Mouse (Mus musculus): ENCODE measurements around the gene Akap13. TPM values are rescaled to one million over a fixed set of nuclear protein-coding genes. Genes with fewer than 3 reads are reported as not detected.

Gene Akap13
- polyA plus RNA-seq, 1 experiment from 2014 or later: 17.4 TPM

GRCm38 (mm10) chr7:75800530-75800929 lies 345.2 kb downstream of the Akap13 start:
- H3K4me3 ChIP-seq (ENCODE audit: low read depth, low read length): no peak overlapping the region
- 0 out of 2 replicates have a peak, but pooled peaks cover 2% of the 10 kb centered on the region for H3K4me1 ChIP-seq (replicated peaks; ENCODE audit: control insufficient read depth, insufficient read depth, low read length)
- no peaks in the 10 kb centered on the region for H3K36me3 ChIP-seq (ENCODE audit: control insufficient read depth, insufficient read depth)
- no peaks in the 10 kb centered on the region for H3K27me3 ChIP-seq (replicated peaks; ENCODE audit: control insufficient read depth, insufficient read depth, low read length)
- no peak for TF ChIP-seq CTCF (IDR thresholded peaks at IDR 0.05; ENCODE audit: low read depth)
- H3K4me2 ChIP-seq (replicated peaks; ENCODE audit: low read depth): no peak overlapping the region
- no peak overlapping the region for H3K9ac ChIP-seq (ENCODE audit: low read depth, low read length)
- no peak overlapping the region for H3K27ac ChIP-seq (ENCODE audit: low read depth, low read length)
- ATAC-seq: no peak
- WGBS: 64% methylated on average over 4 of the region's 4 CpGs
- H3K9me3 ChIP-seq (ENCODE audit: control insufficient read depth): no peaks in the 10 kb centered on the region

DNA sequence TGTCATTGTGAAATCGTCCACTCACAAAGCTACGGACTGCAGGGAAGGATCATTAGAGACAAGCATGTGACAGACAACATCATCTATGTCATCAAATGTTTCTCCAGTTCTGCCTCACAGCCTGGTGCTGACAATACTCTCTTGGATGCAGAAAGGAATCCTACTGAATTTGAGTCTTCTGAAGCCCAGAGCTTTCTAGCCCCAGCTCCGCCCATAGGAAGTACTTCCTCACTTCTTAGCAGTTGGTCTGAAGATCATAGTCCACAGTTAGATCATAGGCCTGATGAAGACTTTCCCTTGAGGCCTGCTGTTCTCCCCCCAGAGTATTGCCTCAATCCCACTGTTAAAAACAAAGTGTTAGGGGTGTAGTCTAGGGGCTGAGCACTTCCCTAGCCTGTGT lies 345.7 kb downstream of the Akap13 start:
- ATAC-seq: no peak
- Histone ChIP-seq H3K9ac (ENCODE audit: low read depth, low read length) (no peak overlapping the region), H3K4me2 (replicated peaks; ENCODE audit: low read depth) (no peak overlapping the region), H3K27me3 (replicated peaks; ENCODE audit: control insufficient read depth, insufficient read depth, low read length) (no peaks in the 10 kb centered on the region), H3K4me3 (ENCODE audit: low read depth, low read length) (no peak overlapping the region), H3K36me3 (ENCODE audit: control insufficient read depth, insufficient read depth) (no peaks in the 10 kb centered on the region), H3K27ac (ENCODE audit: low read depth, low read length) (no peak overlapping the region), H3K9me3 (ENCODE audit: control insufficient read depth) (no peaks in the 10 kb centered on the region), H3K4me1 (replicated peaks; ENCODE audit: control insufficient read depth, insufficient read depth, low read length) (0 out of 2 replicates have a peak, but pooled peaks cover 2% of the 10 kb centered on the region)
- no peak for TF ChIP-seq CTCF (IDR thresholded peaks at IDR 0.05; ENCODE audit: low read depth)
- 81% methylated on average over 3 of the region's 3 CpGs for WGBS

- no peak for TF ChIP-seq CTCF (IDR thresholded peaks at IDR 0.05; ENCODE audit: low read depth)
- WGBS: 91% methylated on average over 5 of the region's 5 CpGs
- no peak overlapping the region for H3K4me2 ChIP-seq (replicated peaks; ENCODE audit: low read depth)
These were observed 346.5 kb downstream of the Akap13 start for GRCm38 (mm10) chr7:75801621-75802358.

DNA sequence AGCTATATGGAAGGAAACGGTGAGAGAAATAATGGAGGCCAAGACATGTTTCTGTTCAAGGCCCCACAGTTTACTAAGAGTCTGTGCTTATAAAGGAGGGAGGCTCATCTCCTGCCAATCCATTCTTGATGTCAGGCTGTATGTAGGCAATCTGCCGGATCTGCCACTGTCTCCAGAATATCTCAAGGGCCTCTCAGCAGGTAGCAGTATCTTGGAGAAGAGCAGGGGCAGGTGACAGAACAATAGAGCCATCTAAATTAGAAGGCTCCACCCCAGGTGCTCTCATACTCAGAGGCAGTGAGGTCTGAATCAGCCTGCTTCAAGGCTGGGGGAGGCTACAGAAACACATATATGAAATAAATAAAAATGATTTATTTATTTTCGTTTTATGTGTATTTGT lies 347.6 kb downstream of the Akap13 start:
- H3K4me3 ChIP-seq (ENCODE audit: low read depth, low read length): no peak overlapping the region
- no peak overlapping the region for H3K4me2 ChIP-seq (replicated peaks; ENCODE audit: low read depth)
- no peak for ATAC-seq
- no peak for TF ChIP-seq CTCF (IDR thresholded peaks at IDR 0.05; ENCODE audit: low read depth)
- WGBS: 73% methylated on average over 3 of the region's 3 CpGs
- no peaks in the 10 kb centered on the region for H3K36me3 ChIP-seq (ENCODE audit: control insufficient read depth, insufficient read depth)
- no peaks in the 10 kb centered on the region for H3K4me1 ChIP-seq (replicated peaks; ENCODE audit: control insufficient read depth, insufficient read depth, low read length)
- H3K27me3 ChIP-seq (replicated peaks; ENCODE audit: control insufficient read depth, insufficient read depth, low read length): no peaks in the 10 kb centered on the region
- no peaks in the 10 kb centered on the region for H3K9me3 ChIP-seq (ENCODE audit: control insufficient read depth)
- H3K27ac ChIP-seq (ENCODE audit: low read depth, low read length): no peak overlapping the region
- H3K9ac ChIP-seq (ENCODE audit: low read depth, low read length): no peak overlapping the region

More at GRCm38 (mm10) chr7:75801621-75802358, 346.5 kb downstream of the Akap13 start:
- H3K4me3 ChIP-seq (ENCODE audit: low read depth, low read length): no peak overlapping the region
- H3K4me1 ChIP-seq (replicated peaks; ENCODE audit: control insufficient read depth, insufficient read depth, low read length): no peaks in the 10 kb centered on the region
- H3K9ac ChIP-seq (ENCODE audit: low read depth, low read length): no peak overlapping the region
- no peak for ATAC-seq
- H3K27ac ChIP-seq (ENCODE audit: low read depth, low read length): no peak overlapping the region
- no peaks in the 10 kb centered on the region for H3K36me3 ChIP-seq (ENCODE audit: control insufficient read depth, insufficient read depth)
- no peaks in the 10 kb centered on the region for H3K9me3 ChIP-seq (ENCODE audit: control insufficient read depth)
- no peaks in the 10 kb centered on the region for H3K27me3 ChIP-seq (replicated peaks; ENCODE audit: control insufficient read depth, insufficient read depth, low read length)

Small RNA genes lying within 50 kb of the gene (microRNA-seq; reads per million reads assigned to microRNA genes)
- not detected for gene Gm23251

Other genes with a start within 250 kb of the Akap13 start
- gene Sv2b, start 146.3 kb upstream of the Akap13 start, polyA plus RNA-seq (2015; fragmentation: Nextera tagmentation; extraction: Ambion mirVana): 0.26 and 0.46 TPM in 2 replicates

Measured in intestine, postnatal 0 days (tissue).